Mouse (Mus musculus) layer of hippocampus, adult 6 months (tissue): ENCODE measurements around the gene Dars2. TPM values are rescaled to one million over a fixed set of nuclear protein-coding genes. Genes with fewer than 3 reads are reported as not detected.

Experiments
- long read RNA-seq, 2 experiments: library from polyadenylated mRNA; unstranded; transcript quantifications; one replicate each; pipeline ENCODE4 v2.0.0; 2019 to 2020
- polyA plus RNA-seq: library from polyadenylated mRNA; unstranded; fragments of <200 nt; fragmentation: Nextera tagmentation; gene quantifications from 2 replicates; pipeline ENCODE4 v1.2.3, GENCODE M21; 2021

Dars2 gene
- polyA plus RNA-seq: 27.6 and 32.6 TPM in 2 replicates
- long read RNA-seq, experiment 1, transcript Dars2-201 (17 exons, 3,619 nt): major isoform, 39 of 49 reads
- long read RNA-seq, experiment 1, partial matches to known transcripts: 6 of 49 reads
- long read RNA-seq, experiment 1, other reads (novel, unspliced or antisense): 4 of 49 reads
- long read RNA-seq, experiment 2, transcript Dars2-201 (17 exons, 3,619 nt): major isoform, 201 of 242 reads
- long read RNA-seq, experiment 2, partial matches to known transcripts: 1 of 242 reads
- long read RNA-seq, experiment 2, other reads (novel, unspliced or antisense): 40 of 242 reads

DNA sequence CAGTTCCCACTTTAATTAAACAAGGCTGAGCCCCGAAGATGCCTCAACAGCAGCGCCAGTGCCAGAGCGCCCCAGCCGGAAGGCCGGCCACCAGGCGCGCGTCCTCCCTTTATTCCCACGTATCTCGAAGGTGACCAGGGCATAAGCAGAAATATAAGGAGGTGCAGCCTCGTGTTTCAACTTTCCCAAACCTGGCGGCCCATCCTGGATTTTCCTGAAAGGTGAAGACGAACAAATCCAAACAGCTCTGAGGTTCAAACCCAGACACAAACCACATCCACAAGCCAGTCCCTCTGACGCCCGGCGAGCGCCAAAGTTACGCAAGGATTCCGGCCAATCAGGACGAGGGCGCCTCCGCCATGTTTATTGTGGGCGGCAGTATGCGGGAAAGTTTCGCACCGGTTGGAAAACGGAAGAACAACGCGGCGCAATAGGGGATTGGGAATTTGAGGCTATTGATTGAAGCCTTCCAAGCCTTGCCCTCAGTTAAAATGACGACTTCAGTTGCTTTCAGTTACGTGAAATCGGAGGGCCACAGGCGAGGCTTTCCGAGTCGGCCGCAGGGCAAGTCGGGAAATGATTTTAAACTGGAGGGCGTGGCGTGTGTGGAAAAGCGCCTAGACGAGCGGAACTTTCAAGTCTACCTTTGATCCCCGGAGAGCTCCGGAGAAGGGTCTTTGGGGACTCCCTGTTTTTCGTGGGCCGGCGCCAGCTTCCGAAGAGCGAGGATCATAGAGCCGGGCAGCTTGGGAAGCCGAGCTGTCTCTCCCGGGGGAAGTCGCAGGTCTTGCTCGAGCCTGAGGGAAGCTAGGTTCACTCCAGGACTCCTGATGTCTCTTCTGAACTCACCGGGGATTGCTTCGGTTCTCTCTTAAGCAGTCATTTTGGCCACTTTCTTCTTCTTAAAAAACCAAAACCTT, at the start of gene Dars2, which contains the start of gene Cenpl:
Gene Dars2 (minus strand): TSS at position 307 of the 920 bp plus-strand sequence.
Gene Cenpl (plus strand): TSS at position 362 of the 920 bp plus-strand sequence.

GRCm38 (mm10) chr1:161034435-161035280, 35.8 kb downstream of the Dars2 start, which contains the start of gene Zbtb37:
Zbtb37 (minus strand) TSS chr1:161034849.

Other genes starting within 250 kb of the Dars2 start
- gene Rc3h1, start 164.2 kb downstream of the Dars2 start, polyA plus RNA-seq: 8.3 TPM in 2 replicates
- gene Serpinc1, start 92.1 kb downstream of the Dars2 start, polyA plus RNA-seq: 0.24 and 0.25 TPM in 2 replicates
- 0.85 and 1.6 TPM in 2 replicates for gene Zbtb37, start 35.8 kb downstream of the Dars2 start, polyA plus RNA-seq
- gene Cenpl, start 55 bp upstream of the Dars2 start, polyA plus RNA-seq: 1.1 and 1.2 TPM in 2 replicates
- gene Klhl20, start 60.9 kb upstream of the Dars2 start, polyA plus RNA-seq: 3.3 and 3.8 TPM in 2 replicates
- gene Ankrd45, start 72.0 kb upstream of the Dars2 start, polyA plus RNA-seq: 17.1 and 19.0 TPM in 2 replicates
- gene Tex50, start 88.7 kb upstream of the Dars2 start, polyA plus RNA-seq: not detected in 2 replicates
- gene Prdx6, start 180.6 kb upstream of the Dars2 start, polyA plus RNA-seq: 1,195 and 1,249 TPM in 2 replicates